Mouse (Mus musculus): ENCODE data around the gene Galm. TPM values are rescaled to one million over a fixed set of nuclear protein-coding genes. Genes with fewer than 3 reads are reported as not detected.

The Galm gene
- 9.0 and 9.9 TPM in 2 replicates for polyA plus RNA-seq (2015; fragmentation: Nextera tagmentation; extraction: Ambion mirVana)

GRCm38 (mm10) chr17:80127331-80128251, at the start of gene Galm:
Galm (plus strand) TSS chr17:80127471.

GRCm38 (mm10) chr17:80206671-80207581, 79.7 kb downstream of the Galm start, which contains the start of the genes Srsf7 and Ttc39d:
Srsf7 (minus strand) TSS chr17:80207307.
Ttc39d (plus strand) TSS chr17:80207460.

DNA sequence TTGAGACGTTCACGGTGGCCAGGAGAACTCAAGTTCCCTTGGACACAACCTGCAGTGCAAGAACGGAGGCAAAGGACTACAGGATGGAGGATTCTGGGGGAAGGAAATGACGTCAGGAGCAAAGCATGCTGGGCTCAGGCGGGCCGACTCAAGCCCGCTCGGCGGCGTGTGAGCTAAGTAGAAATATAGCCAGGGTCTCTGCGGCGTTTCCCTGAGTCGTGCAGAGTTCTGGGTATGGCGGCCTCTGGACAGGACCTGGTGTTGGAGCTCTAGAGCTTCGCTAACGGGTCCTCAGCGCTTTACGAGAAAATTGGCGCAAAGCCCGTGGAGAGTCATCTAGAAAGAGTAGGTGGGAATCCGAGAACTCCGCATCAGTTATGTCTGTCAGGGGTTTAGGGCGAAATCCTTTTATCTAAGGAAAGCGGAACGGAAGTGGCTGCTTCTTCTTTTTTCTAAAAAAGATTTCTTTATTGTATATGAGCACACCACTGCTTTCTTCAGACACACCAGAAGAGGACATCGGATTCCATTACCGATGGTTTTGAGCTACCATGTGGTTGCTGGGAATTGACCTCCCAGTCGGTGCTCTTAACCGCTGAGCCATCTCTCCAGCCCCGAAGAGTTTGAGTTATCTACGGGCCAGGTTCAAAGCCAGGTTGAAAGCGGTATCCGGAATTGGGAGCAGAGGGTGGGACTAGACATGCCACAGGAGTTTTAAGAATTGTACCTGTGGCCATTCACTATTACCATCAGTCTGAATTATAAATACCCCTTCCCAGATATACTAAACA, 97.2 kb downstream of the Galm start, which contains the start of gene Gemin6:
Gene Gemin6, plus strand, starts transcription at position 116 of the 791 bp plus-strand sequence.

Other genes starting within 250 kb of the Galm start
- gene Atl2, start 231.3 kb upstream of the Galm start, polyA plus RNA-seq (2015; fragmentation: Nextera tagmentation; extraction: Ambion mirVana) = 18.1 and 26.1 TPM in 2 replicates
- 28.9 and 37.4 TPM in 2 replicates for gene Hnrnpll, start 65.1 kb upstream of the Galm start, polyA plus RNA-seq (2015; fragmentation: Nextera tagmentation; extraction: Ambion mirVana)
- 221 and 296 TPM in 2 replicates for gene Srsf7, start 79.8 kb downstream of the Galm start, polyA plus RNA-seq (2015; fragmentation: Nextera tagmentation; extraction: Ambion mirVana)
- 0.15 and 0.19 TPM in 2 replicates for gene Ttc39d, start 80.0 kb downstream of the Galm start, polyA plus RNA-seq (2015; fragmentation: Nextera tagmentation; extraction: Ambion mirVana)
- gene Gemin6, start 97.0 kb downstream of the Galm start, polyA plus RNA-seq (2015; fragmentation: Nextera tagmentation; extraction: Ambion mirVana) = 36.9 and 41.6 TPM in 2 replicates
- gene Morn2, start 162.7 kb downstream of the Galm start, polyA plus RNA-seq (2015; fragmentation: Nextera tagmentation; extraction: Ambion mirVana) = 25.7 and 27.1 TPM in 2 replicates
- 9.2 and 13.0 TPM in 2 replicates for gene Dhx57, start 163.0 kb downstream of the Galm start, polyA plus RNA-seq (2015; fragmentation: Nextera tagmentation; extraction: Ambion mirVana)
- 1.5 and 2.5 TPM in 2 replicates for gene Arhgef33, start 179.9 kb downstream of the Galm start, polyA plus RNA-seq (2015; fragmentation: Nextera tagmentation; extraction: Ambion mirVana)
- 1.4 and 3.0 TPM in 2 replicates for gene Gm10190, start 246.1 kb downstream of the Galm start, polyA plus RNA-seq (2015; fragmentation: Nextera tagmentation; extraction: Ambion mirVana)